Mouse (Mus musculus): Measurements from ENCODE around the gene Ppm1k. TPM values are rescaled to one million over a fixed set of nuclear protein-coding genes. Genes with fewer than 3 reads are reported as not detected.

Gene Ppm1k
- polyA plus RNA-seq, 1 experiment from 2014 or later, result 0.81 TPM

Other genes starting within 250 kb of the Ppm1k start
- gene Vmn1r16, start 206.0 kb downstream of the Ppm1k start, polyA plus RNA-seq (2015; fragmentation: Nextera tagmentation; extraction: Ambion mirVana), result not detected in 2 replicates
- gene Vmn1r17, start 171.7 kb downstream of the Ppm1k start, polyA plus RNA-seq (2015; fragmentation: Nextera tagmentation; extraction: Ambion mirVana), result not detected in 2 replicates
- not detected in 2 replicates for gene Vmn1r18, start 139.7 kb downstream of the Ppm1k start, polyA plus RNA-seq (2015; fragmentation: Nextera tagmentation; extraction: Ambion mirVana)
- gene Vmn1r19, start 131.7 kb downstream of the Ppm1k start, polyA plus RNA-seq (2015; fragmentation: Nextera tagmentation; extraction: Ambion mirVana), result not detected in 2 replicates
- not detected in 2 replicates for gene Vmn1r20, start 106.5 kb downstream of the Ppm1k start, polyA plus RNA-seq (2015; fragmentation: Nextera tagmentation; extraction: Ambion mirVana)
- 3.9 and 4.4 TPM in 2 replicates for gene Herc6, start 45.5 kb upstream of the Ppm1k start, polyA plus RNA-seq (2015; fragmentation: Nextera tagmentation; extraction: Ambion mirVana)
- gene Pyurf, start 156.6 kb upstream of the Ppm1k start, polyA plus RNA-seq (2015; fragmentation: Nextera tagmentation; extraction: Ambion mirVana), result 13.1 and 13.5 TPM in 2 replicates
- gene Lancl2, start 167.1 kb upstream of the Ppm1k start, polyA plus RNA-seq (2015; fragmentation: Nextera tagmentation; extraction: Ambion mirVana), result 7.0 and 7.4 TPM in 2 replicates